Mouse (Mus musculus) kidney, adult 2 months (tissue): Measurements from ENCODE around the gene Apoc2.
A peak's percentile ranks its signal among the peaks of the same experiment; 100 is the strongest.

ENCODE experiments used
- CTCF ChIP-seq: fragments of 200-500 bp; conservative IDR thresholded peaks from 2 replicates; pipeline ENCODE4 v1.5.1; 2011; ENCODE audit warnings: low read depth, mild to moderate bottlenecking, control low read depth, low read length, moderate library complexity, mixed read lengths; ENCODE audit not compliant: insufficient read depth, insufficient read length
- POLR2A ChIP-seq: fragments of 200-500 bp; IDR thresholded peaks from one replicate; pipeline ENCODE4 v1.6.1; 2011; ENCODE audit warnings: low read depth, low read length, control low read depth

- no peak for TF ChIP-seq POLR2A
- TF ChIP-seq CTCF = peak; percentile 45
Measured at GRCm38 (mm10) chr7:19666750-19667149, 11.0 kb downstream of the Apoc2 start.
